Mouse (Mus musculus): ENCODE results near the gene Slco2a1. TPM values are rescaled to one million over a fixed set of nuclear protein-coding genes. Genes with fewer than 3 reads are reported as not detected.

Gene Slco2a1
- polyA plus RNA-seq, 1 experiment from 2014 or later, result 70.0 TPM

DNA sequence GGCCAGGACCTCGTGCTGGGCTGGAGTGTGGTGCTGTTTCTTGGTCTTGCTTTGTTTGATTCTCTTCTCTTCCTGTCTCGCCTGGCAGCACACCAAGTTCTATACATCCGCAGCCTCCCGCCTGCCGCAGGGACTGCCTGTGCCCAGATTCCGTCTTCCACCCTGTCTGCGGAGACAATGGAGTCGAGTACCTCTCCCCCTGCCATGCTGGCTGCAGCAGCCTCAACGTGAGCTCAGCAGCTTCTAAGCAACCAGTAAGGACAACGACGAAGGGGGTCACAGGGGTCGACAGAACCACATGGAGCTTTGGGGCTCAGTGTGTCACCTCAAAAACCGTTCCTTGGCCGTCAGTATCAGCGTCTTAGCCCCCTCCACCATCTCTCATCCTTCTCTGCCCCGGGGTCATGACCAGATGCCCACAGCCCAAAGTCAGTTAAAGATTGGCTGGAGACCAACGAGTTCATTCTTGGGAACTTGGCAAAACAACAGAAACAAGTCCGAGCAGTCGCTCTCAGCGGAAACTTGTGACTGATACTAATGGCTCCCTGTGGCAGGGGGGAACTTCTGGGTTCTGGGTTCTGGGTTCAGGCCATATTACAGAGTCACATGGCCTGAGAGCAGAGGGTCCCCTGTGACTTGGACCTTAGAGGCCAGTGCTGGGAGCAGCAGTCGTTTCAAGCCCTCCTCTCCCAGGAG lies 88.5 kb downstream of the Slco2a1 start:
- Histone ChIP-seq H3K4me2 (replicated peaks; ENCODE audit: low read depth, low read length) (no peak overlapping the region), H3K4me3 (ENCODE audit: low read depth, low read length) (no peak overlapping the region), H3K27me3 (replicated peaks; ENCODE audit: insufficient read depth, low read length) (no peaks in the 10 kb centered on the region), H3K9ac (replicated peaks; ENCODE audit: low read depth) (no peak overlapping the region), H3K27ac (ENCODE audit: low read length) (peak overlapping the region; percentile 75), H3K9me3 (ENCODE audit: low read length) (no peaks in the 10 kb centered on the region), H3K4me1 (ENCODE audit: insufficient read depth, low read depth, low read length) (0 out of 2 replicates have a peak, but pooled peaks cover 5% of the 10 kb centered on the region), H3K36me3 (ENCODE audit: insufficient read depth, low read length) (peaks cover 10% of the 10 kb centered on the region; the same call in 1 of the 2 replicates)
- peak; percentile 86 for ATAC-seq
- TF ChIP-seq CTCF (IDR thresholded peaks at IDR 0.05), result no peak
- TF ChIP-seq EP300 (IDR thresholded peaks at IDR 0.05), result peak; percentile 94
- peak; percentile 84 for DNase-seq (ENCODE audit: low spot score)
- WGBS, result 30% methylated on average over 21 of the region's 21 CpGs

DNA sequence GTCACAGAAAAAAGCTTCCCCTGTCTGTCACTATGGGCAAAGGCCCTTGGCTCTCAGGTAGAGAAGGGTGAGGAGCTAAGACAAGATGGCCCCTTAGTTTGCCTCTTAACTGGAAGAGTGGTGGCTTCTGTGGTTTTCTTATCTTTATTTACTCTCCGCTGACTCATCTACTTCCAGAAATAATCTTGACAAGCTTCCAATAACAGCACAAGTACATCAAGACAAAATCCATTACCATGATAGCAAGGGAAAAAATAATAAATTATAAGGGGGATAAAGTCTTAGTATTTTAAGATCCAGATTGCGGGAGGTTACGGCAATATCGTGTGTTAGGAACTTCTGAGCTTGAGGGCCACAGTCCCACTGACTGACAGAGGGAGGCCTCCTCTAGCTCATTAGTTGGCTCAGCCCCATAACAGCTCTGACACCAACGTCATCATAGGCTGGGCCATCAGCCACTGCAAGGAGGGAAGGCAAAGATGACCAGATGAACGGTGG lies 89.7 kb downstream of the Slco2a1 start:
- H3K27ac ChIP-seq (ENCODE audit: low read length), result 0 out of 2 replicates have a peak overlapping the region, but pooled peaks have one; percentile 75
- no peak overlapping the region for H3K4me2 ChIP-seq (replicated peaks; ENCODE audit: low read depth, low read length)
- H3K4me1 ChIP-seq (ENCODE audit: insufficient read depth, low read depth, low read length), result 0 out of 2 replicates have a peak, but pooled peaks cover 5% of the 10 kb centered on the region
- 58% methylated on average over 6 of the region's 6 CpGs for WGBS
- DNase-seq (ENCODE audit: low spot score) (peak; percentile 64), ATAC-seq (peak; percentile 27; the same call in 1 of the 2 replicates)
- H3K27me3 ChIP-seq (replicated peaks; ENCODE audit: insufficient read depth, low read length), result no peaks in the 10 kb centered on the region
- TF ChIP-seq CTCF (IDR thresholded peaks at IDR 0.05) (no peak), EP300 (IDR thresholded peaks at IDR 0.05) (peak; percentile 52)
- no peak overlapping the region for H3K4me3 ChIP-seq (ENCODE audit: low read depth, low read length)
- H3K36me3 ChIP-seq (ENCODE audit: insufficient read depth, low read length), result peaks cover 15% of the 10 kb centered on the region; the same call in 1 of the 2 replicates
- H3K9ac ChIP-seq (replicated peaks; ENCODE audit: low read depth), result no peak overlapping the region
- no peaks in the 10 kb centered on the region for H3K9me3 ChIP-seq (ENCODE audit: low read length)

DNA sequence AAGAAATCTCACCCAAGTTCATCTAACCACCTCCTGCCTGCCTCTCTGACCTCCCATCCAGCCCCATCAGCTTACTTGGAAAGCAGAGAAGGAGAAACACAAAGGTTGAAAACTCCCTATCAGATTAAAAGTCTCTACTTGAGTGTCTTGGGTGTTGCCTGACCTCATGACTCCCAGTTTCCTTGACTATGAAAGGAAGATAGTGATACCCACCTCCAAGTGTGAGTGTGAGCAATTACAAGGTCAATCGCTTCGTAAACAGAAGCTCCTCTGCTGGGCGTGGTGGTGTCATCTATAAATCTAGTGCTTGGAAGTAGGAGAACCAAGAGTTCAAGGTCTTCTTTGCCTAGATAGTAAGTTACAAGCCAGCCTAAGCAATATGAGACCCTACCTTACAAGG lies 91.7 kb downstream of the Slco2a1 start:
- H3K36me3 ChIP-seq (ENCODE audit: insufficient read depth, low read length), result peaks cover 19% of the 10 kb centered on the region
- no peaks in the 10 kb centered on the region for H3K27me3 ChIP-seq (replicated peaks; ENCODE audit: insufficient read depth, low read length)
- WGBS, result 94% methylated on average over 3 of the region's 3 CpGs
- H3K4me3 ChIP-seq (ENCODE audit: low read depth, low read length), result no peak overlapping the region
- no peak overlapping the region for H3K9ac ChIP-seq (replicated peaks; ENCODE audit: low read depth)
- H3K27ac ChIP-seq (ENCODE audit: low read length), result no peak overlapping the region
- H3K4me2 ChIP-seq (replicated peaks; ENCODE audit: low read depth, low read length), result no peak overlapping the region
- 0 out of 2 replicates have a peak, but pooled peaks cover 5% of the 10 kb centered on the region for H3K4me1 ChIP-seq (ENCODE audit: insufficient read depth, low read depth, low read length)
- no peaks in the 10 kb centered on the region for H3K9me3 ChIP-seq (ENCODE audit: low read length)
- no peak for DNase-seq (ENCODE audit: low spot score)
- TF ChIP-seq CTCF (IDR thresholded peaks at IDR 0.05), result no peak
- no peak for TF ChIP-seq EP300 (IDR thresholded peaks at IDR 0.05)
- no peak for ATAC-seq

DNA sequence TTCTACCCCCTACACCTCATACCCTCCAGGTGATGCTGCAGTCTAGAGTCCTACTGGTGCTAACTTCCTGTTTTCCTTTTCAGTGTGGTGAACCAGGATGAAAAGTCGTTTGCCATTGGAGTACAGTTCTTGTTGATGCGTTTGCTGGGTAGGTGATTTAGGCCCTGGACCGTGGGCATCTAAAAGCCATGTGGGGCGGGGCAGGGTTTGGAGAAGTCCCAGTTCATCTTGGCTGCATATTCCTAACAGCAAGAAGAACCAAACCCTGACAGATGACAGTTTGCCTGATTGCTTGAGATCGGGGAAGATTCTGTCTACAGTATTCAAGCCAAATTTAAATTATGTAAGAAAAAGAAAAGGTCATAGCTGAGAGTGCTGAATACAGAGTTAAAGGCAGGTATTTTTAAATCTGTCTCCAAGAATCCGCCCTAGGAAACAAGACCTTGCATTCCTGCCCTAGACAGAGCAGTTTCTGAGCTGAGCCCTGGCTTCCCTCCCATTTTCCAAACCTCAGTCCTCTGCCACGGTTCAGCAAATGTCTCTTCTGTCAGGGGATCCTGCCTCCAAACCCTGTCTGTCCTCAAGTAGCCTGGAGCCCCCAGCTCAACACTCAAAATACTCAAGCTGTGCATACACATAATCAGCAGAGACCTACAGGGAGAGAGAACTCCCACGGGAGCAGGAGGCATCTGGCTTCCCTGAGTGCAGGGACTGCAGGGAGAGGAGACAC lies 93.9 kb downstream of the Slco2a1 start:
- H3K4me2 ChIP-seq (replicated peaks; ENCODE audit: low read depth, low read length), result no peak overlapping the region
- H3K36me3 ChIP-seq (ENCODE audit: insufficient read depth, low read length), result peaks cover 19% of the 10 kb centered on the region
- DNase-seq (ENCODE audit: low spot score) (no peak), ATAC-seq (no peak)
- no peaks in the 10 kb centered on the region for H3K4me1 ChIP-seq (ENCODE audit: insufficient read depth, low read depth, low read length)
- H3K9me3 ChIP-seq (ENCODE audit: low read length), result no peaks in the 10 kb centered on the region
- no peak overlapping the region for H3K9ac ChIP-seq (replicated peaks; ENCODE audit: low read depth)
- 67% methylated on average over 8 of the region's 8 CpGs for WGBS
- H3K27ac ChIP-seq (ENCODE audit: low read length), result no peak overlapping the region
- no peak overlapping the region for H3K4me3 ChIP-seq (ENCODE audit: low read depth, low read length)
- TF ChIP-seq EP300 (IDR thresholded peaks at IDR 0.05), result no peak
- no peak for TF ChIP-seq CTCF (IDR thresholded peaks at IDR 0.05)
- H3K27me3 ChIP-seq (replicated peaks; ENCODE audit: insufficient read depth, low read length), result no peaks in the 10 kb centered on the region

DNA sequence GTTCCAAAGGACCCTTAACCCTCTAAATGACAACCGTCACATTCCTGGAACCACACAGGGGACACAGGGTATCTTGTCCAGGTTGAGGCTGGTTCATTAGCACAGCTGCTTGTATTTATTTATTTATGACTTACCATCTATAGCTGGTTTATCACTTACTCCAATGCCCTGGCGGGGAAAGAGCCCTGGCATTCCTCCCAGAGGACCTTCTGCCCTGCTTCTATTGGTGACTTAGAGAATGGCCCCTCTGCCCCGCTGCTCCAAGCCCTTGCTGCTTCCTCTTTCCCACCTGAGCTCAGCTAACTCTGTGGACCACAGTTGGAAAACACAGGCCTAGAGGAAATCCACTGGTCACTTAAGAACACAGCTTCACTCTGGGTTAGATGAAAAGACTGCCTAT lies 94.9 kb downstream of the Slco2a1 start:
- DNase-seq (ENCODE audit: low spot score), result no peak
- Histone ChIP-seq H3K4me3 (ENCODE audit: low read depth, low read length) (no peak overlapping the region), H3K27ac (ENCODE audit: low read length) (no peak overlapping the region), H3K9ac (replicated peaks; ENCODE audit: low read depth) (no peak overlapping the region), H3K27me3 (replicated peaks; ENCODE audit: insufficient read depth, low read length) (no peaks in the 10 kb centered on the region), H3K4me2 (replicated peaks; ENCODE audit: low read depth, low read length) (no peak overlapping the region), H3K36me3 (ENCODE audit: insufficient read depth, low read length) (peaks cover 19% of the 10 kb centered on the region), H3K4me1 (ENCODE audit: insufficient read depth, low read depth, low read length) (no peaks in the 10 kb centered on the region), H3K9me3 (ENCODE audit: low read length) (no peaks in the 10 kb centered on the region)
- no peak for ATAC-seq
- WGBS, result 64% methylated on average over 3 of the region's 3 CpGs
- no peak for TF ChIP-seq EP300 (IDR thresholded peaks at IDR 0.05)
- TF ChIP-seq CTCF (IDR thresholded peaks at IDR 0.05), result no peak

DNA sequence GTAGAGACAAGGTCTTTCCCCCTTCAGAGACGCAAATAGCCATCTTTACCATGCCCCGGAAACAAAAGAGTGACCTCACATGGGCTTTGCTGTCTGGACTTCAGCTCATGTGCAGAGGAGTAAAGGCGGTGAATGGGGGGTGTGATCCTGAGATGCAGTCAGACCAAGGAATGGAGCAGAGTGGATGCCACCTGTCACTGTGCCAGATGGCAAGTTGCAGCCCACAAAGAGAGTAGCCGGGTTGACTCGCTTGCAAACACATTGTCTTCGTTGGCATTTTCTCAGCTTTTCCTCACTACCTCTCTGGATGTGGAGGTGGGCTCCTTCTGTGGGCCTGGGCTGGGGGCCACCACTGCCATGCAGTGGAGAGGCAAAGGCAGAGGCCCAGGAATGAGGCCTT lies 98.2 kb downstream of the Slco2a1 start:
- Histone ChIP-seq H3K9ac (replicated peaks; ENCODE audit: low read depth) (no peak overlapping the region), H3K27ac (ENCODE audit: low read length) (no peak overlapping the region), H3K27me3 (replicated peaks; ENCODE audit: insufficient read depth, low read length) (no peaks in the 10 kb centered on the region), H3K4me3 (ENCODE audit: low read depth, low read length) (no peak overlapping the region), H3K4me2 (replicated peaks; ENCODE audit: low read depth, low read length) (no peak overlapping the region), H3K9me3 (ENCODE audit: low read length) (no peaks in the 10 kb centered on the region), H3K36me3 (ENCODE audit: insufficient read depth, low read length) (peaks cover 9% of the 10 kb centered on the region), H3K4me1 (ENCODE audit: insufficient read depth, low read depth, low read length) (peaks cover 7% of the 10 kb centered on the region; the same call in 1 of the 2 replicates)
- 89% methylated on average over 6 of the region's 6 CpGs for WGBS
- ATAC-seq (no peak), DNase-seq (ENCODE audit: low spot score) (no peak)
- TF ChIP-seq EP300 (IDR thresholded peaks at IDR 0.05) (no peak), CTCF (IDR thresholded peaks at IDR 0.05) (no peak)
